Mouse (Mus musculus) G1E (cell line): ENCODE data around the gene Lexm.

ENCODE experiments used
- CTCF ChIP-seq: IDR thresholded peaks from 2 replicates; pipeline ENCODE4 v1.5.1; 2012; ENCODE audit warnings: low read depth, low read length, inconsistent platforms, mixed read lengths
- GATA1 ChIP-seq: IDR thresholded peaks from 2 replicates; pipeline ENCODE4 v1.6.1; 2012; ENCODE audit warnings: borderline replicate concordance, low read length, inconsistent platforms, mixed read lengths
- GATA2 ChIP-seq: IDR thresholded peaks from 2 replicates; pipeline ENCODE4 v1.6.1; 2012; ENCODE audit warnings: low read depth, low read length, inconsistent platforms, borderline replicate concordance
- POLR2AphosphoS5 ChIP-seq: IDR thresholded peaks from 2 replicates; pipeline ENCODE4 v1.6.1; 2012; ENCODE audit warnings: low read depth, low read length, inconsistent platforms; ENCODE audit not compliant: insufficient replicate concordance
- TAL1 ChIP-seq: conservative IDR thresholded peaks from 2 replicates; pipeline ENCODE4 v1.6.1; 2012; ENCODE audit warnings: low read depth, low read length, inconsistent platforms, mixed read lengths

GRCm38 (mm10) chr4:106665673-106666072 is 48.6 kb upstream of the Lexm start:
- TF ChIP-seq GATA1 (no peak), CTCF (no peak), TAL1 (no peak), POLR2AphosphoS5 (no peak), GATA2 (no peak)
